In genomic region chr12:110706337-110707231, GRCm38 (mm10) we compare ENCODE assay signal across 8 mouse cellular contexts. TPM values are rescaled to one million over a fixed set of nuclear protein-coding genes. Genes with fewer than 3 reads are reported as not detected.
DNase-seq lines count a peak whose midpoint lies in the region; ATAC-seq lines count a peak whose summit lies in the region.

No protein-coding gene starts in this region.

- peak overlapping the region; percentile 56 for H3K4me3 ChIP-seq in liver, embryonic 13.5 days (replicated peaks)

- no peaks in the 10 kb centered on the region for H3K9me3 ChIP-seq in liver, embryonic 13.5 days (replicated peaks)

- H3K4me1 ChIP-seq in liver, embryonic 13.5 days (replicated peaks) = peaks cover 31% of the 10 kb centered on the region

- H3K27ac ChIP-seq in liver, embryonic 13.5 days = peak overlapping the region; percentile 71

- H3K36me3 ChIP-seq in liver, embryonic 13.5 days = no peaks in the 10 kb centered on the region

- DNase-seq in ovary, postnatal 36 days (ENCODE audit: low spot score) = peak; percentile 55
- DNase-seq in ovary, adult 18-20 months (ENCODE audit: low spot score) = no peak
- peak; percentile 37 to 55 for DNase-seq in cerebellum, postnatal 25 days
- DNase-seq in gastrocnemius, postnatal 14 days = peak; percentile 60
- peak; percentile 46 for DNase-seq in induced T-regulatory cell, adult 2 months (ENCODE audit: low read depth)
- DNase-seq in liver, embryonic 13.5 days = peak; percentile 68
- DNase-seq in thymus, postnatal 25 days = peak; percentile 57

- no peaks in the 10 kb centered on the region for H3K27me3 ChIP-seq in liver, embryonic 13.5 days

- intact Hi-C loops in gastrocnemius, postnatal 14 days (cut with DNase I; ENCODE audit: low total_unique reads) = no loop called here

- H3K4me2 ChIP-seq in liver, embryonic 13.5 days = peak overlapping the region; percentile 75

- ATAC-seq in liver, embryonic 13.5 days (ENCODE audit: low read depth) = peak; percentile 77
- peak; percentile 87 for ATAC-seq in monocyte, adult 5-6 weeks (replicated peaks; ENCODE audit: insufficient number of reproducible peaks, low FRiP score, low TSS enrichment, poor library complexity, severe bottlenecking)

- H3K9ac ChIP-seq in liver, embryonic 13.5 days = peak overlapping the region; percentile 70

- WGBS in liver, embryonic 13.5 days (ENCODE audit: insufficient replicate concordance) = 2% methylated on average over 27 of the region's 27 CpGs

RNA-seq across cellular contexts. Expression of gene Hsp90aa1, which starts 4.1 kb away (rescaled TPM):
- total RNA-seq in gastrocnemius, postnatal 14 days (2021) = 10 to 100 TPM; 33.3 to 62.2 TPM
- 1,126 and 1,282 TPM in 2 replicates for polyA plus RNA-seq in liver, embryonic 13.5 days (2015; fragmentation: Nextera tagmentation; extraction: Ambion mirVana)
- 735 to 877 TPM (median 802 TPM) in 3 replicates for total RNA-seq in monocyte, adult 5-6 weeks (2017)

RNA-seq across cellular contexts. Expression of gene 1700001K19Rik, which starts 24.2 kb away (rescaled TPM):
- total RNA-seq in gastrocnemius, postnatal 14 days (2021) = not detected
- polyA plus RNA-seq in liver, embryonic 13.5 days (2015; fragmentation: Nextera tagmentation; extraction: Ambion mirVana) = not detected in 2 replicates
- not detected in 3 replicates for total RNA-seq in monocyte, adult 5-6 weeks (2017)

RNA-seq across cellular contexts. Expression of gene Wdr20, which starts 31.2 kb away (rescaled TPM):
- total RNA-seq in gastrocnemius, postnatal 14 days (2021) = 10 to 100 TPM; 19.1 to 20.3 TPM
- polyA plus RNA-seq in liver, embryonic 13.5 days (2015; fragmentation: Nextera tagmentation; extraction: Ambion mirVana) = 9.4 and 10.6 TPM in 2 replicates
- total RNA-seq in monocyte, adult 5-6 weeks (2017) = 42.6 to 73.3 TPM (median 57.7 TPM) in 3 replicates

Comparison
In these comparisons a context has a peak if more than half of its experiments do, and no peak if none do; other contexts are left out.
1. RNA of gene Hsp90aa1, which starts 4.1 kb away (total RNA-seq): 735 to 877 TPM in monocyte, adult 5-6 weeks; 33.3 to 62.2 TPM in gastrocnemius, postnatal 14 days; every median in the first group is over 10 times any median in the second.